ENCODE assay signal across 13 mouse cellular contexts in the genomic region with DNA sequence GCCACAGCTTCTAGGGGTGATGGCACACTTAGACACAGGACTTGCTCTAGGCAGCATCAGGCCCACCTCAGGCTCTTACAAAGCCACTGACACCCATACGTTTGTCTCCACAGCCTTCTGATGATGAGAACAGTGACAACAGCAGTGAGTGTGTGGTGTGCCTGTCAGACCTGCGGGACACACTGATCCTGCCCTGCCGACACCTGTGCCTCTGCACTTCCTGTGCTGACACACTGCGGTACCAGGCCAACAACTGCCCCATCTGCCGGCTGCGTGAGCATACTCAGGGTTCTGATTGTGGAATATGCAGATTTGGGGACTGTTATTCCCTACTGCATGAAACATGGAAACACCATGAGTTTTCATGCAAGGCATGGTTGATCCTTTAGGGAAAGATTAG.
"Had no signal": no experiment of that assay in that cellular context is flagged by ENCODE, and none has a peak within 500 bp of the region (broad histone marks: within the 10 kb centered on the region; RNA-seq: fewer than 3 reads in every experiment).

No protein-coding gene starts in this region.

- H3K4me3 ChIP-seq: intestine, embryonic 15.5 days; limb, embryonic 15.5 days; liver, embryonic 12.5 days; lung, embryonic 15.5 days; midbrain, embryonic 12.5 days; neural tube, embryonic 13.5 days; stomach, embryonic 15.5 days had no signal

- DNase-seq: kidney, adult 2 months; kidney, postnatal 36 days; lung, postnatal 14 days; retina, postnatal 1 day; right cerebral cortex, postnatal 4 days had no signal

- H3K27me3 ChIP-seq: intestine, embryonic 15.5 days; limb, embryonic 15.5 days; liver, embryonic 12.5 days; lung, embryonic 15.5 days; midbrain, embryonic 12.5 days; neural tube, embryonic 13.5 days; stomach, embryonic 15.5 days had no signal

- H3K4me2 ChIP-seq: intestine, embryonic 15.5 days; limb, embryonic 15.5 days; liver, embryonic 12.5 days; lung, embryonic 15.5 days; midbrain, embryonic 12.5 days; neural tube, embryonic 13.5 days; stomach, embryonic 15.5 days had no signal

- H3K9ac ChIP-seq: intestine, embryonic 15.5 days; limb, embryonic 15.5 days; liver, embryonic 12.5 days; lung, embryonic 15.5 days; midbrain, embryonic 12.5 days; neural tube, embryonic 13.5 days; stomach, embryonic 15.5 days had no signal

- H3K9me3 ChIP-seq: intestine, embryonic 15.5 days; limb, embryonic 15.5 days; liver, embryonic 12.5 days; lung, embryonic 15.5 days; midbrain, embryonic 12.5 days; neural tube, embryonic 13.5 days; stomach, embryonic 15.5 days had no signal

- H3K27ac ChIP-seq: intestine, embryonic 15.5 days; limb, embryonic 15.5 days; liver, embryonic 12.5 days; lung, embryonic 15.5 days; midbrain, embryonic 12.5 days; neural tube, embryonic 13.5 days; stomach, embryonic 15.5 days had no signal

- ATAC-seq: intestine, embryonic 15.5 days; liver, embryonic 12.5 days; midbrain, embryonic 16.5 days had no signal

- H3K4me1 ChIP-seq: intestine, embryonic 15.5 days; limb, embryonic 15.5 days; liver, embryonic 12.5 days; lung, embryonic 15.5 days; midbrain, embryonic 12.5 days; neural tube, embryonic 13.5 days; stomach, embryonic 15.5 days had no signal
